Mouse (Mus musculus) MEL (cell line): ENCODE results near the gene Ncoa3. TPM values are rescaled to one million over a fixed set of nuclear protein-coding genes. Genes with fewer than 3 reads are reported as not detected.

Experiments used
- DNase-seq: peaks from one replicate; pipeline ENCODE4 v3.0.0; 2011; ENCODE audit warnings: low read depth, low spot score
- H3K27ac ChIP-seq: 2 replicates; pipeline ENCODE4 v1.5.1; 2012; ENCODE audit warnings: low read depth, mild to moderate bottlenecking, control low read depth, low read length, moderate library complexity; ENCODE audit not compliant: control insufficient read depth
- H3K27me3 ChIP-seq, 2 experiments: fragments of 150-350 bp in 1 of 2; sonication (generic) in 1 of 2; 2 replicates each; pipeline ENCODE4 v1.6.1; 2012; ENCODE audit warnings: low read length in 2 of 2, mild to moderate bottlenecking in 2 of 2, improper control_type of control experiment in 1 of 2, moderate library complexity in 1 of 2; ENCODE audit not compliant: insufficient read depth in 2 of 2, control insufficient read depth in 1 of 2
- H3K36me3 ChIP-seq, 2 experiments: 2 replicates each; pipeline ENCODE4 v1.6.1; 2012 to 2014; ENCODE audit warnings: low read length in 2 of 2, improper control_type of control experiment in 1 of 2, inconsistent platforms in 1 of 2, mild to moderate bottlenecking in 1 of 2; ENCODE audit not compliant: insufficient read depth in 2 of 2, control insufficient read depth in 1 of 2
- H3K4me1 ChIP-seq, 2 experiments: fragments of 150-350 bp in 1 of 2; sonication (generic) in 1 of 2; 2 replicates each; pipeline ENCODE4 v1.6.1; 2012; ENCODE audit warnings: low read length in 2 of 2, improper control_type of control experiment in 1 of 2, mild to moderate bottlenecking in 1 of 2; ENCODE audit not compliant: insufficient read depth in 2 of 2, control insufficient read depth in 1 of 2
- H3K4me3 ChIP-seq, 2 experiments: fragments of 150-350 bp in 1 of 2; sonication (generic) in 1 of 2; 2 replicates each; pipeline ENCODE4 v1.5.1; 2012; ENCODE audit warnings: low read depth in 2 of 2, low read length in 2 of 2, mild to moderate bottlenecking in 2 of 2, moderate library complexity in 2 of 2, control low read depth in 1 of 2, improper control_type of control experiment in 1 of 2; ENCODE audit not compliant: control insufficient read depth in 1 of 2, insufficient read depth in 1 of 2
- H3K79me2 ChIP-seq: 2 replicates; pipeline ENCODE4 v1.6.1; 2012; ENCODE audit warnings: mild to moderate bottlenecking, low read length, moderate library complexity; ENCODE audit not compliant: control insufficient read depth, poor library complexity, insufficient read depth
- H3K9ac ChIP-seq: 2 replicates; pipeline ENCODE4 v1.6.1; 2012; ENCODE audit warnings: low read depth, mild to moderate bottlenecking, control low read depth, low read length, moderate library complexity; ENCODE audit not compliant: control insufficient read depth, poor library complexity, severe bottlenecking
- H3K9me3 ChIP-seq: fragments of 150-350 bp; sonication (generic); replicated peaks from 2 replicates; pipeline ENCODE4 v1.6.1; 2012; ENCODE audit warnings: mild to moderate bottlenecking, low read length, improper control_type of control experiment, moderate library complexity; ENCODE audit not compliant: insufficient read depth
- CHD1 ChIP-seq: IDR thresholded peaks from 2 replicates; pipeline ENCODE4 v1.6.1; 2012; ENCODE audit warnings: low read depth, mild to moderate bottlenecking, inconsistent platforms, low read length, improper control_type of control experiment
- ELF1 ChIP-seq: IDR thresholded peaks from 2 replicates; pipeline ENCODE4 v1.6.1; 2014; ENCODE audit warnings: low read depth, mild to moderate bottlenecking, inconsistent platforms, low read length, improper control_type of control experiment, moderate library complexity
- GABPA ChIP-seq: IDR thresholded peaks from 2 replicates; pipeline ENCODE4 v1.6.1; 2012; ENCODE audit warnings: low read depth, mild to moderate bottlenecking, inconsistent platforms, low read length, improper control_type of control experiment, moderate library complexity
- HCFC1 ChIP-seq: IDR thresholded peaks from 2 replicates; pipeline ENCODE4 v1.6.1; 2012; ENCODE audit warnings: low read depth, mild to moderate bottlenecking, inconsistent platforms, low read length, improper control_type of control experiment, moderate library complexity
- JUND ChIP-seq: IDR thresholded peaks from 2 replicates; pipeline ENCODE4 v1.6.1; 2011; ENCODE audit warnings: low read depth, mild to moderate bottlenecking, improper control_type of control experiment, low read length
- KAT2A ChIP-seq: conservative IDR thresholded peaks from 2 replicates; pipeline ENCODE4 v1.6.1; 2012; ENCODE audit warnings: low read depth, low read length, improper control_type of control experiment, inconsistent platforms
- MAX ChIP-seq: IDR thresholded peaks from 2 replicates; pipeline ENCODE4 v1.6.1; 2011; ENCODE audit warnings: low read length, improper control_type of control experiment
- MEF2A ChIP-seq: IDR thresholded peaks from 2 replicates; pipeline ENCODE4 v1.6.1; 2014; ENCODE audit warnings: low read depth, mild to moderate bottlenecking, inconsistent platforms, low read length, improper control_type of control experiment; ENCODE audit not compliant: poor library complexity, insufficient replicate concordance, severe bottlenecking; ENCODE audit errors: extremely low read depth
- MYB ChIP-seq: IDR thresholded peaks from 2 replicates; pipeline ENCODE4 v1.6.1; 2011; ENCODE audit warnings: mild to moderate bottlenecking, low read depth, low read length, improper control_type of control experiment
- MYC ChIP-seq: IDR thresholded peaks from 2 replicates; pipeline ENCODE4 v1.6.1; 2011; ENCODE audit warnings: low read depth, mild to moderate bottlenecking, low read length, improper control_type of control experiment, moderate library complexity
- NRF1 ChIP-seq: IDR thresholded peaks from 2 replicates; pipeline ENCODE4 v1.6.1; 2014; ENCODE audit warnings: low read depth, mild to moderate bottlenecking, inconsistent platforms, low read length, improper control_type of control experiment, moderate library complexity; ENCODE audit not compliant: poor library complexity, insufficient read depth, severe bottlenecking
- RAD21 ChIP-seq: IDR thresholded peaks from 2 replicates; pipeline ENCODE4 v1.6.1; 2011; ENCODE audit warnings: mild to moderate bottlenecking, low read depth, low read length, improper control_type of control experiment
- RCOR1 ChIP-seq: IDR thresholded peaks from 2 replicates; pipeline ENCODE4 v1.6.1; 2012; ENCODE audit warnings: low read depth, mild to moderate bottlenecking, inconsistent platforms, low read length, improper control_type of control experiment
- SIN3A ChIP-seq: IDR thresholded peaks from 2 replicates; pipeline ENCODE4 v1.6.1; 2012; ENCODE audit warnings: low read length, improper control_type of control experiment, inconsistent platforms
- SMC3 ChIP-seq: IDR thresholded peaks from 2 replicates; pipeline ENCODE4 v1.6.1; 2011; ENCODE audit warnings: low read depth, low read length, improper control_type of control experiment
- TAL1 ChIP-seq: IDR thresholded peaks from 2 replicates; pipeline ENCODE4 v1.6.1; 2012; ENCODE audit warnings: mild to moderate bottlenecking, inconsistent platforms, low read length, moderate library complexity, mixed read lengths
- USF1 ChIP-seq: IDR thresholded peaks from 2 replicates; pipeline ENCODE4 v1.6.1; 2014; ENCODE audit warnings: low read depth, mild to moderate bottlenecking, inconsistent platforms, low read length, improper control_type of control experiment, moderate library complexity
- USF2 ChIP-seq, 2 experiments: IDR thresholded peaks; 2 replicates each; pipeline ENCODE4 v1.6.1; 2011 to 2012; ENCODE audit warnings: improper control_type of control experiment in 2 of 2, low read length in 2 of 2, borderline replicate concordance in 1 of 2, inconsistent platforms in 1 of 2, low read depth in 1 of 2, mild to moderate bottlenecking in 1 of 2; ENCODE audit not compliant: insufficient read depth in 1 of 2
- polyA plus RNA-seq, 2 experiments: library from polyadenylated mRNA; stranded (reverse) in 1 of 2; unstranded in 1 of 2; fragments of >175 nt in 1 of 2; fragments of >200 nt in 1 of 2; gene quantifications; 2 replicates each; pipeline versions ENCODE4 v1.2.1 to v1.2.4; 2012; ENCODE audit warnings: low replicate concordance in 2 of 2, low read depth in 1 of 2; ENCODE audit not compliant: insufficient read length in 2 of 2, insufficient read depth in 1 of 2, missing spikeins in 1 of 2
- total RNA-seq: library from RNA; depleted of rRNA; stranded (reverse); fragments of 300-350 nt; gene quantifications from 2 replicates; pipeline ENCODE4 v1.2.3, GENCODE M21; 2012

Gene Ncoa3
- total and polyA plus RNA-seq, 3 experiments = 5.7 to 19.8 (median 10.3) TPM

GRCm38 (mm10) chr2:166100309-166101262, 108.2 kb downstream of the Ncoa3 start:
- TF ChIP-seq MAX (no peak), RAD21 (no peak), ELF1 (no peak), SIN3A (no peak), GABPA (no peak)
- H3K27me3 ChIP-seq = no peaks in the 10 kb centered on the region
- H3K27ac ChIP-seq = no peak overlapping the region
- no peak for DNase-seq
- no peaks in the 10 kb centered on the region for H3K36me3 ChIP-seq
- H3K9ac ChIP-seq = no peak overlapping the region
- no peaks in the 10 kb centered on the region for H3K9me3 ChIP-seq
- no peak overlapping the region for H3K4me3 ChIP-seq
- H3K4me1 ChIP-seq = no peaks in the 10 kb centered on the region
- no peaks in the 10 kb centered on the region for H3K79me2 ChIP-seq

- no peak overlapping the region for H3K4me3 ChIP-seq
- H3K27ac ChIP-seq = no peak overlapping the region
- DNase-seq = no peak
- no peak overlapping the region for H3K9ac ChIP-seq
- H3K9me3 ChIP-seq = no peaks in the 10 kb centered on the region
- H3K36me3 ChIP-seq = no peaks in the 10 kb centered on the region
- no peaks in the 10 kb centered on the region for H3K79me2 ChIP-seq
- H3K27me3 ChIP-seq = no peaks in the 10 kb centered on the region
- TF ChIP-seq RCOR1 (no peak), JUND (no peak), KAT2A (no peak), USF2 (IDR thresholded peaks at IDR 0.05; ENCODE audit: borderline replicate concordance in 1 of 2, insufficient read depth in 1 of 2, low read depth in 1 of 2, low read length in 2 of 2) (no peak), MYC (no peak), TAL1 (no peak), NRF1 (no peak), MYB (no peak), CHD1 (no peak), HCFC1 (no peak), MEF2A (no peak), USF1 (no peak), MAX (no peak), SMC3 (no peak)
- H3K4me1 ChIP-seq = no peaks in the 10 kb centered on the region
Measured at GRCm38 (mm10) chr2:166102893-166103292, 110.5 kb downstream of the Ncoa3 start.
